Mouse (Mus musculus) adrenal gland (tissue): ENCODE measurements around the gene Tpst1.
"Not testable (repeated sequence)": the region's sequence is repeated elsewhere in the genome, so short reads cannot be mapped to it uniquely, and the experiment has no call there.

Source experiments
- intact Hi-C: fragments of 180-260 bp; cut with DNase I; formaldehyde crosslinking; loops from one replicate; pipeline ENCODE4 v1.15.1; 2025
- long read RNA-seq, 2 experiments: library from polyadenylated mRNA; unstranded; transcript quantifications; one replicate each; pipeline ENCODE4 v2.0.0; 2020; ENCODE audit warnings: borderline replicate concordance in 1 of 2; ENCODE audit not compliant: insufficient replicate concordance in 1 of 2

Gene Tpst1
- long read RNA-seq, experiment 1, transcript Tpst1-201 (6 exons, 2,050 nt) = major isoform, 55 of 67 reads
- long read RNA-seq, experiment 1, partial matches to known transcripts = 6 of 67 reads
- long read RNA-seq, experiment 1, other reads (novel, unspliced or antisense) = 6 of 67 reads
- long read RNA-seq, experiment 2, transcript Tpst1-201 (6 exons, 2,050 nt) = major isoform, 52 of 62 reads
- long read RNA-seq, experiment 2, partial matches to known transcripts = 3 of 62 reads
- long read RNA-seq, experiment 2, other reads (novel, unspliced or antisense) = 7 of 62 reads

DNA sequence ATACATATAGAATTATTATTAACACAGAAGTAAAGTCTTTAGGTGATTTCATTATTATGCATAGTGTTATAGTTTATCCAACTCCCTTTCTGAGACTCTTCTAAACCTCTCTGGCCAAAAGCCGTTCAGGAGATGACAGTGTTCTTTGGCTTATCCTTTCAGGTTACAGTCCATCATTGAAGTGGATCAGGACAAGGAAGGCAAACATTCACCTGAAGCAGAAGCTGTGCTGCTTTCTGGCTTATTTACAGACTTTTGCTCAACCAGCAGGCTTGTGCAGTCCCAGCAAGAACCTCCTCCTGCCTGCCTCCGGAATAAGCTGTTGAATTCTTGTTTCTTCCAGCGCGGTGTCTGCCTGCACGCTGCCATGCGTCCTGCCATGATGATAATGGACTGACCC lies at the start of gene Tpst1:
Tpst1 (plus strand) TSS at position 301 of the 400 bp plus-strand sequence.
- intact Hi-C loops = no loop called here

GRCm38 (mm10) chr5:130023767-130024539 lies 49.2 kb upstream of the Tpst1 start:
- intact Hi-C loops = loop anchor here (2.0 to 5.0 kb wide), 2 partner anchors 15 to 113 kb away; no protein-coding TSS in a partner anchor

GRCm38 (mm10) chr5:130027134-130027533 lies 46.0 kb upstream of the Tpst1 start:
- intact Hi-C loops = no loop called here

DNA sequence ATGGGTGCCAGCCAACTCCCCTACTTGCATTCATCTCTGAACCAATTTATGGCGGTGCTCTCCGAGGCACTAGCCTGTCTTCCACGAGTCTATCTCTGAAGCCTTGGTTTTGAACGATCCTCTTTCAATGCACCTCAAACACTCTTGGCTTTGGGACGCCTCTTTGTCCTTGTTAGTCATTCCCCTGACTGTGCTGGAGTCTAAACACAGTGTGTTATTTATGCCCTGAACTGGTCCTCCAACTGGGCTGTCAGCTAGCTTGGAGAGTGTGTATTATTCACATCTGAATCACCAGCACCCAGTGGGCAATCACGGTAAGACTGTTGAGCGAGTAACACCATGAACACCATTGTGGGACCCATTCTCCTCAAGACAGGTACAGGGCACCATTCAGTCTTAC lies 45.4 kb upstream of the Tpst1 start:
- intact Hi-C loops = no loop called here

DNA sequence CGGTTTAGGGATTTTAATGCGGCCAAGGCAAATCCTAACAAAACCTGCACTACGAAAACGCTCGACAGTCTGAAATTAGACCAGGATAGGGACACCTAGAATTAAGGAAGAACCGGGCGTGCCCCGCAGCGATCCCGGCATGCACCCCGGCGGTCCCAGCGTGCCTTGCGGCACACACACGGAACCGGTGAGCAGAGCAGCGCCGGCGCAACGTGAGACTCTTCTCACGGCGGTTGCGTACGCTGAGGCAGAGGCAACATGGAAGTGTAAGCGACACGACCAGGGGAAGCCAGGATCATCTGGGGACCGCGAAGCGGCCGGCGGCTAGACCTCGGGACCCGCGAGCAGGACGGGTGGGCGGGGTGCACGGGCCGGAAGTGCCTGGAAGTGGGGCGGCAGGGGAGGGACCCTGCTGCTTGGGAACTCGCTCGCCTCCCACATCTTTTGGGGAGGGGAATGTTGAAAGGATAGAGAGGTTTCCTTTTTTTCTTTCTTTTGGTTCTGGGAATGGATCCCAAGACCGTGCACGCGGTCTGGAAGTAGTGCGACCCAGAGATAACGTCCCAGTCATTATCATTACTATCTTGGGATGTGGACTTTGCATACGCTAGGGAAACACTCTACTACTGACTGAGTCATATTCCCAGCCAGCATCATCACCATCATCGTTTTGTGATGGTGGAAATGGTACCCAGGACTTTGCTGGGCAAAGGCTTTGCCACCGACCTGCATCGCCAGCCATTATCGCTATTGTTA lies 43.8 kb upstream of the Tpst1 start, which contains the start of the genes Asl and Crcp:
Asl (minus strand) TSS at position 106 of the 756 bp plus-strand sequence.
Crcp (plus strand) TSS at position 149 of the 756 bp plus-strand sequence.
- intact Hi-C loops = no loop called here

- intact Hi-C loops = no loop called here
Measured at GRCm38 (mm10) chr5:130031410-130032390, 41.4 kb upstream of the Tpst1 start.

DNA sequence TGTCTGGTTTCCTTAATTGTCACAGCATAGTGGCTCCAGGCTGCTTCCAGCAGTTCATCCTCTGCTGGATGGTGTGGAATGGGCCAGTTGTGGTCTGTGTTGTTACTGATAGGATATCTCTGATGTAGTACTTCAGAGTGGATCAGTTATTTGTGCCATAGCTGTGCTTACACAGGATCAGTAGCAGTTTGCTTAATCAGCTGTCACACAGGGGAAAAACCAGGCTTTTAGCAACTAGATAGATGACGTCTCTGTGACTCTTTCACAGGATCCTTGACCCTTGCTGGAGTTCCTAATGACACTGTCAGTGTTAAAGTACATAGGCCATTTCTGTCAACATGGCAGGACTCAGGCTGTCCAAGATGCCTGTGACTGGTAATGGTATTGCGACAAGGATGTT lies 39.3 kb upstream of the Tpst1 start:
- intact Hi-C loops = no loop called here

- intact Hi-C loops = not testable (repeated sequence)
Measured at GRCm38 (mm10) chr5:130036300-130036699, 36.8 kb upstream of the Tpst1 start.

GRCm38 (mm10) chr5:130037752-130038455 lies 35.2 kb upstream of the Tpst1 start:
- intact Hi-C loops = loop anchor here (2.0 kb wide), 1 partner anchor 15 kb away; no protein-coding TSS in a partner anchor

- intact Hi-C loops = loop anchor here (5.0 kb wide), 1 partner anchor 33 kb away; no protein-coding TSS in a partner anchor
Measured at GRCm38 (mm10) chr5:130040797-130041196, 32.3 kb upstream of the Tpst1 start.

GRCm38 (mm10) chr5:130041262-130041661 lies 31.9 kb upstream of the Tpst1 start:
- intact Hi-C loops = loop anchor here (5.0 kb wide), 1 partner anchor 34 kb away; no protein-coding TSS in a partner anchor

GRCm38 (mm10) chr5:130043741-130044140 lies 29.4 kb upstream of the Tpst1 start:
- intact Hi-C loops = loop anchor here (5.0 kb wide), 1 partner anchor 36 kb away; no protein-coding TSS in a partner anchor

DNA sequence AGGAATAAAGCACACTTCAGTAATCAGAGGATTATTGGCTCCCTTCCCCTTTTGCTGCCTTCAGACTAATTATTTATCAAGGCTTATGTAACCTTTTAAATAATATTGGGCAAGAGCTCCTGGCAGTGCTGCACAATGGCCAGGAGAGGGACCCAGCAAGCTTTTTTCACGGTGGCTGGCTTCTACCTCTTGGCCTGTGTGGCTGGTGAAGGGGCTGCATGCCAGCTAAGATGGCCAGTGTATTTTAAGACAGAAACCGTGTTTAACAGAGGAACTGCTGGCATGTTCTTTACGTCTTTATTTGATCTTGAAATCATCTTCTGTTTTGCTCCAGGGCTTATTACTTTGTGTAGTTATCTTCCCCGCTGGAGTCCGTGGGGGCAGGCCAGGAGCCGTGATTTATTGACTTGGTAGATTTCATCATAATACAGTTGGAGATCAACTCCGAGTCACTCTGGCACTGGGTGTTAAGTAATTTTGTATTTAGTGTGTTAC lies 28.9 kb upstream of the Tpst1 start:
- intact Hi-C loops = loop anchor here (5.0 kb wide), 1 partner anchor 37 kb away; no protein-coding TSS in a partner anchor

DNA sequence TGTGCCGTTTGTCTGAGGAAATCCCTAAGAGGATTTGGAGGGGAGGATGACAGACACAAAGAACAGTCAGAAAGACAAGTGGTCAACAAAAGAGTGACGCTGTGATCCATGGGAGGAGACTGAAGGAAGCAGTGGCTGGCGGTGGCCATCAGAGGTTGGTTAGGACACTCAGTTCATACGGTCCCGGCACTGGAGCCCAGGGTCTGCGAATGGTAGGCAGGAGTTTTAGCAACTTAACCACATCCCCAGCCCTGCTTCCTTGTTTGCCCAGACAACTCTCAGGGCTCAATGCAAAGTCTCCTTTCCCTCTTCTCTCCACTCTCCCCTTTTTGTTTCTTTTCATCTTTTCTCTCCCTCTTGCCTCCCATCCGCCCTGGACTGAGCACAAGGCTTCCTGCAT lies 27.0 kb upstream of the Tpst1 start:
- intact Hi-C loops = loop anchor here (5.0 kb wide), 1 partner anchor 91 kb away; no protein-coding TSS in a partner anchor

- intact Hi-C loops = loop anchor here (5.0 kb wide), 1 partner anchor 91 kb away; no protein-coding TSS in a partner anchor
Measured at GRCm38 (mm10) chr5:130046589-130046988, 26.5 kb upstream of the Tpst1 start.

DNA sequence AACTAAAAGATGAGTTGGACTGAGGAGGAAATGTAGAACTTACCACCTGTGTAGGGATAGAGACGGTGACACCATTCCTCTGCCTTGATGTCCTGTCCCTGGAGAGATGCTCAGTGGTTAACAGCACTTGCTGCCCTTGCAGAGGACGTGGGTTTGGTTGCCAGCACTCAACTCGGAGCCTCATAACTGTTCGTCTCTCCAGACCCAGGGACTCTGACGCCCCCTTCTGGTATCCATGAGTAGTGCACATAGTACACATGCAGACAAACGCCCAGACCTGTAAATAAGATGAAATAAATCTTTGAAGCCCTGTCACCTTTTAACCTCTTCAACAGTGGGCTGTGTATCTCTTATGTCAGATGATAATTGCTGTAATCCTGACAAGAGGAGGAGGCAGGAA lies 26.1 kb upstream of the Tpst1 start:
- intact Hi-C loops = loop anchor here (5.0 kb wide), 1 partner anchor 90 kb away; no protein-coding TSS in a partner anchor

GRCm38 (mm10) chr5:130048786-130049520 lies 24.2 kb upstream of the Tpst1 start:
- intact Hi-C loops = loop anchor here (5.0 kb wide), 1 partner anchor 88 kb away; no protein-coding TSS in a partner anchor

DNA sequence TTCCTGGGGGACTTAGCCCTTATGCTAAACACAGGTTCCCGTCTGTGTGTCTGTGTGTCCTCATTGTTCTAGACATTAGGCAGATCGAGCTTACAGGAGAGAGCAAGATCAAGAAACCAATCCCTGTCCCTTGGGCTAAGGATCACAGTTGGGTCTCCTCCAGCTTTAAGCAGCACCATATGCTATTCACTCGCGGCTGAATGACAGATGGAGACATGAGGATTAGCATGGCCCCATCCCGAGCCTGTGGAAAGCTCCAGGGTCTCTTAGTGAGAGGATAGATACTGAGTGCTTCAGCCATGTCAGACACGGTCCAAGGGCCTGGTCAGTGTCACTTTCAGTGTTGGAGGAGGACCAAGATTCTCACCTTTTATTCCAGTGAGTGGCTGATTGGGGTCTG lies 22.7 kb upstream of the Tpst1 start:
- intact Hi-C loops = no loop called here
